Mouse (Mus musculus) Patski (cell line): ENCODE measurements at regions not wholly inside any gene's neighbourhood (a gene's known extent, or its start where the extent isn't known, plus 50 kb on each side); places are given as distances from the start of the nearest gene placed in this dataset.

Experiments used
- ATAC-seq: fragments of 100-300 bp; one replicate; pipeline ENCODE4 v1.8.0; 2021
- CTCF ChIA-PET: fragments of 350-600 bp; sonication (Branson Sonifier 250); formaldehyde crosslinking; loops from one replicate; lab custom pipeline; 2022; ENCODE audit warnings: inconsistent platforms; lab: Charles Lee
- POLR2A ChIA-PET: fragments of 350-600 bp; sonication (Branson Sonifier 250); formaldehyde crosslinking; loops from one replicate; lab custom pipeline; 2022; ENCODE audit warnings: antibody characterized with exemption, inconsistent platforms; lab: Charles Lee
- DNase-seq: peaks from one replicate; pipeline ENCODE4 v3.0.0-alpha.2; 2011; ENCODE audit warnings: low read depth, low spot score
- H3K27me3 ChIP-seq: fragments of 371-371 bp; one replicate; pipeline ENCODE4 v1.5.1; 2021
- CTCF ChIP-seq: fragments of 100-300 bp; IDR thresholded peaks from one replicate; pipeline ENCODE4 v1.5.1; 2021
- in situ Hi-C: fragments of 300-500 bp; cut with MboI; formaldehyde crosslinking; loops from 3 replicates; pipeline ENCODE4 v1.11.1; 2018; ENCODE audit warnings: low pct_unique_long_range_greater_than_20kb, mixed read lengths

DNA sequence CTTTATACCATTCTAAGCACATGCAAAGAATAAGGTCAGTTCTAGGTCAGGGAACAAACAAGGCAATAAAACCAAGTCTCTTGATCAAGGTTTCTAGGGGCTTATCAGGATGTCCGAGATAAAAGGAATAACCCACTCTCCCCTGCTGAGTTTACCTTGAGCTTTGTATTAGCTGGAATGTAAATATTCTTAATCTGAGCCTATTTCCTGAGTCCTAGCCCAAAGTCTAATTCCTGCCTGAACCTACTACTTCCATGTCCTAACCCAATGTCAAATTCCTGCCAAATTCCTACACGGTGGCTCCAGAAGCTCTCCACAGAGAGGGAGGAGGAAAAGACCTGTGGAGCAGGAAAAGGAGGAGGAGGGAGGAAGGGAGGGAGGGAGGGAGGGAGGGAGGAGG is 169.6 kb upstream of the Jarid2 start:
- no peak for DNase-seq
- no peak for TF ChIP-seq CTCF
- in situ Hi-C loops, result loop anchor here (10.0 kb wide), 1 partner anchor 685 kb away; no protein-coding TSS in a partner anchor
- H3K27me3 ChIP-seq, result no peaks in the 10 kb centered on the region
- ATAC-seq, result no peak
- POLR2A ChIA-PET, result interaction anchor here (0.6 kb wide), 1 partner anchor 508 kb away, joined by 3 read pairs; no protein-coding TSS in a partner anchor
- CTCF ChIA-PET, result no interaction called here

DNA sequence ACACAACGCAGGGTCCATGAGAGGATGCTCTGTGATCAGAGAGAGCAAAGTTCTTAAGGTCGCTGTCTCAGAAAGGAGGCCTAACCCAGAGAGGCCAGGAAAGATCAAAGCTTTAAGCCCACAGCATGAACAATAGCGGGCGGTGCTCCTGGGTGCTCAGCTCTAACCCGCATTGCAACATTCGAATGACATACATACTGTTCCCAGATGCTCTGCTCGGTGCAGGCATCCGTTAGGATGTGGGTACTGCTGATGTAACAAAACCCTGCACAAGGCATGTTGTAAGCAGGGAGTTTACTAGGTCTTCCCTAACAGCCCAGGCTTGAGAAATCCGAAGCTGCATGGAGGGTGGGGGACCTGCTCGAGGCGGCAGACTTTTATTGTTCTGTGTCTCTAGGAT is 164.6 kb upstream of the Jarid2 start:
- H3K27me3 ChIP-seq, result no peaks in the 10 kb centered on the region
- in situ Hi-C loops, result loop anchor here (10.0 kb wide), 1 partner anchor 690 kb away; no protein-coding TSS in a partner anchor
- CTCF ChIA-PET, result no interaction called here
- DNase-seq (no peak), ATAC-seq (no peak)
- no peak for TF ChIP-seq CTCF
- POLR2A ChIA-PET, result no interaction called here

GRCm38 (mm10) chr13:44567696-44568095 is 161.6 kb upstream of the Jarid2 start:
- DNase-seq (no peak), ATAC-seq (no peak)
- CTCF ChIA-PET, result no interaction called here
- no peak for TF ChIP-seq CTCF
- in situ Hi-C loops, result loop anchor here (10.0 kb wide), 1 partner anchor 693 kb away; no protein-coding TSS in a partner anchor
- POLR2A ChIA-PET, result no interaction called here
- no peaks in the 10 kb centered on the region for H3K27me3 ChIP-seq

DNA sequence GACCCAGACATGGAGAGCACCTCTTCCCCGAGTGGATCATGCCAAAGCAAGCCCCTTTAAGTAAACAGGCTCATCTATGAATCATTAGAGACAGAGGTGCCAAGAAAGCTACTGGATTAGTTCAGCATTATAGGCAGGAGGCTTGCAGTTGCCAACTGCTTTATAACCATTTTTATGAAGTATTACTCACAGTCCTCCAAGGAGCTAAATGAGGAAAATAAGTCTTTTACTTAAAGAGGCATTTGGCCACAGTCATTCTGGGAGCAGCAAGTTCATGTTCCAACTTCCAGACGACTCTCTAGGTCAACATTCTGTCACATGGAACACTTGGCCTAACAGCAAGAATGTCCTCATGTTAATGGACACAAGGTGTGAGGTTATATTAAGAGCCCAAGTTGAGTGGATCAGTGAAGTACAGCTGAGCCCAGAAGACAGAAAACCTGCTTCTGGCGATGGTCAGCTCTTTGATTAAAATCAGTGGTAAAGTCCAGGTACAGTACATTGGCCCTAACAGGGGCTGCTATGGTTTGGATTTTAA is 160.0 kb upstream of the Jarid2 start:
- in situ Hi-C loops, result loop anchor here (10.0 kb wide), 1 partner anchor 695 kb away; no protein-coding TSS in a partner anchor
- H3K27me3 ChIP-seq, result no peaks in the 10 kb centered on the region
- TF ChIP-seq CTCF, result no peak
- DNase-seq (peak; percentile 89), ATAC-seq (peak; percentile 17)
- ChIA-PET POLR2A (interaction anchor here (0.5 kb wide), 1 partner anchor 424 kb away, joined by 4 read pairs; no protein-coding TSS in a partner anchor), CTCF (no interaction called here)

DNA sequence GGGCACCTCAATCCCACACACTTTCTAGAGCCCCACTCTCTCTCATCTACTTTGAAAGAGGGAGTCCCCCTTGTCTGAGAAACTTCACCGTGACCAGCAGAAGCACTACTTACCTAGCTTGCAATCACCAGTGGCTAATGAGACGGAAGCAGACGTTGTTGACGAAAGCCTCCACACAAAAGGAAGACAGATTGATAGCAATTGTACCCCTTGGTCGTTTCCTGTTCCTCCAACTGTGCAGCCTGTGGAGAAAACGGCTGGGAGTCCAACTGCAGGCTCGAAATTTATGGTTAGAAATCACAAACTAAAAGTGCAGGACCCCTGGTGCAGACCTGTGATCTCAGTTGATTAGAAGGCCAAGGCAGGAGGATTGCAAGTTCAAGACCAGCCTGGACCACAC is 155.8 kb upstream of the Jarid2 start:
- POLR2A ChIA-PET, result no interaction called here
- TF ChIP-seq CTCF, result no peak
- H3K27me3 ChIP-seq, result no peaks in the 10 kb centered on the region
- ATAC-seq, result no peak
- no peak for DNase-seq
- CTCF ChIA-PET, result no interaction called here
- in situ Hi-C loops, result no loop called here

DNA sequence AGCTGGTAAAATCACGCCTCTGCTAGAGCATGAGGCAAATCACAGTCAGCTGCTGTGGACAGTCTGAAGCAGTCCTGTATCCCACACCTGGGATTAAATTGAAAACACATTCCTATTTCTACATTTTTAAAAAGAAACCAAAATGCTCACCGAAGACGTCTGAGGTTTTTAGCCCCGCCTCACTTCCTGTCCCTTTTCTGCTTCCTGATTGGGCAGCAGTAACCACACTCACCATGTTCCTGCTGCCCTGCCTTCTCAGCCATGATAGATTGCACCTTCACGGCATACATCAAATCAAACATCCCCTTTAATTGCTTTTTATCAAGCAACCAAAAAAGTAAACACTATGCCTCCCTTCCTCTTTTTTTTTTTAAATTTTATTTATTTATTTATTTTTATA is 150.1 kb upstream of the Jarid2 start:
- in situ Hi-C loops, result no loop called here
- TF ChIP-seq CTCF, result no peak
- DNase-seq (no peak), ATAC-seq (no peak)
- CTCF ChIA-PET, result no interaction called here
- H3K27me3 ChIP-seq, result no peaks in the 10 kb centered on the region
- POLR2A ChIA-PET, result no interaction called here

- in situ Hi-C loops, result no loop called here
- ATAC-seq (no peak), DNase-seq (no peak)
- no peak for TF ChIP-seq CTCF
- CTCF ChIA-PET, result no interaction called here
- H3K27me3 ChIP-seq, result no peaks in the 10 kb centered on the region
- POLR2A ChIA-PET, result no interaction called here
These were observed 149.0 kb upstream of the Jarid2 start for GRCm38 (mm10) chr13:44580156-44580736.

DNA sequence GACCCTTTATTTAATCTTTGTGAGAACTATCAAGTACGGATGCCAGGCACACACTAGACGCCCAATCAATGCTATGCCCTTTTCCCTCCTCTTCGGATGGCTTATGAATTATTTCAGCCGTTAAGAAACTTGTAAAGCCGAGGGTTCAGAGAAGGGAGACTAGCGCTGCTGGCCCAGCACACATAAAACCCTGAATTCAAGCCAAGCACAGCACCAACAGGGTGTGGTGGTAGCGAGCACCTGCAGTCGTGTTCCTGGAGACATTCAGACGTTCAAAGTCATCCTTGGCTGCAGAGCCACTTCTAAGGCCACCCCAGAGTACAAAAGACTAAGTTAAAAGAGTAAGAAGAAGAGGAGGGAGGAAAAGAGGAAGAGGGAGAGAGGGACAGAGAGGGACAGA is 148.5 kb upstream of the Jarid2 start:
- ChIA-PET POLR2A (no interaction called here), CTCF (no interaction called here)
- in situ Hi-C loops, result no loop called here
- TF ChIP-seq CTCF, result no peak
- H3K27me3 ChIP-seq, result no peaks in the 10 kb centered on the region
- DNase-seq, result no peak
- no peak for ATAC-seq

DNA sequence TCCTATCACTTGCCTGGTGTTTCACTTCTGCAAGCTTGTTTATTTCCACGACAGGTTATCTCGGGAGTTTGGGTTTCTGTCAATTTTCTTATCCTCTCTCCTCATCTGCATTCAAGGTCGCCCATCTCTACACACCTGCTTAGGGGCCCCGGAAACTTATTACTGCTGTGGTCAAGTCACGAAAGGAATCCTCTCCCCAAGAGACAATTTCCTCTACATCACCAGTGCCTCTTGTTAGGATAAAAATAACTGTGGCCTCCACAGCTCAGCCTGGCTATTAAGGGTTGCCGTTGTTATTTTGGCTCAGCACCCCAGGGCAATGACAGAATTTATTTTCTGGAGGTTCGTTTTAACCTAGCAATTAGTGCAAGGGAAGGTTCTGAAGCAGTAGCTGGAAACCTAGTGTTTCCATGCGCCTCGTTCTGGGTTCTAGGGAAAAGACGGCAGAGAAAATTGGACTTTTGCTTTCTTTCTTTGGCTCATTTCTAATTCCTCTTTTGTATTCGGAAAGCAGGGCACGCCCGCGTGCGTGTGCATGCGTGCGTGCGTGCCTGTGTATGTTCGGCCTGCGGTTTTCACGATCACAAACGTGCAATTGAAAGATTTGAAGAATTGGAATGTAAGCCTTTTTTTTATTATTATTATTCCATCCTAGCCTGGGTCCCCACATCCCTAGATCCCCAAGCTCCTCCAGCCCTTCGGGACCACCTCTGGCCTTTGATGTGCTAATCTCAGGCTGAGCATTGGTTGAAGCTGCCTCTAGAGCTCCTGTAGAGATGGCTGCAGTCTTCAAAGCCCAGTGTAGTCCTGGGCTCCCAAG is 147.1 kb upstream of the Jarid2 start:
- in situ Hi-C loops, result no loop called here
- ChIA-PET CTCF (no interaction called here), POLR2A (interaction anchor here (1.1 kb wide), 1 partner anchor 150 kb away, joined by 3 read pairs; no protein-coding TSS in a partner anchor)
- DNase-seq, result no peak
- no peaks in the 10 kb centered on the region for H3K27me3 ChIP-seq
- TF ChIP-seq CTCF, result no peak
- no peak for ATAC-seq

DNA sequence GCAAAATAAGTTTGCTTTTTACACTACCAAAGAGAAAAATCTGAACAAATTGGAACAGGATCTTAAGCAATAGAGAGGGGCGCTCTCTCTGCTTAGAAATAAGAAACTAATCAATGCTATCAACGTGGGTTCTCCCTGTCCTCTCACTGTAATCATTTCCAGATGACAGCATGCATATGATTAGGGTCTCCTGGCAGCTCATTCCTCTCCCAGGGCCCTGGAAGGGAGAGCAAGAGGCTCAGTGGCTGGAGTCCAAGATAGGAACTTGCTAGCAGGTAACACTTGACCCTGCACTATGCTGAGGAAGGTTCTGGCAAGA is 146.5 kb upstream of the Jarid2 start:
- no peaks in the 10 kb centered on the region for H3K27me3 ChIP-seq
- no peak for ATAC-seq
- in situ Hi-C loops, result no loop called here
- no peak for DNase-seq
- TF ChIP-seq CTCF, result no peak
- POLR2A ChIA-PET, result interaction anchor here (1.1 kb wide), 1 partner anchor 150 kb away, joined by 3 read pairs; no protein-coding TSS in a partner anchor
- CTCF ChIA-PET, result no interaction called here

GRCm38 (mm10) chr13:44583614-44584013 is 145.7 kb upstream of the Jarid2 start:
- ChIA-PET CTCF (no interaction called here), POLR2A (interaction anchor here (1.2 kb wide), 1 partner anchor 126 kb away, joined by 3 read pairs; no protein-coding TSS in a partner anchor)
- no peak for TF ChIP-seq CTCF
- in situ Hi-C loops, result no loop called here
- H3K27me3 ChIP-seq, result no peaks in the 10 kb centered on the region
- ATAC-seq (no peak), DNase-seq (no peak)
